ENCODE assay signal across 19 mouse cellular contexts in the genomic region with DNA sequence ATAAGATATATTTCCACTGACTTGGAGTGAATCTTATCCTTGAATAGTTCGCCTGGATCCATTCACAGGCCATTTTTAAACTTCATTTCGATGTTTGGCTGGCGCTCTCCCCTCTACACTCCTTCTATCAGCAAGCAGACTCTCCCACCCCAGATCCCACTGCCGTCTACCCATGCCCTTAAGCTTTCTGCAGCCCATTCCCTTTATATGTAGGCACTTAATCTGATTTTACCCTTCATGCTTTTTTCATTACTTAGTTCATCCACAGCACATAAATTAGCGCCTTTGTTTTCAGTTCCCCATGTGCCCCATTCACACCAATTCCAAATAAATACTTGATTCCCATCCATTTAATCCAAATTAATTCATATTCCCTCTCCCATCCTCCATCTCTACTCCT. TPM values are rescaled to one million over a fixed set of nuclear protein-coding genes. Genes with fewer than 3 reads are reported as not detected.
DNase-seq lines count a peak whose midpoint lies in the region; ATAC-seq lines count a peak whose summit lies in the region.
"Had no signal": no experiment of that assay in that cellular context is flagged by ENCODE, and none has a peak within 500 bp of the region (broad histone marks: within the 10 kb centered on the region; RNA-seq: fewer than 3 reads in every experiment).

No protein-coding gene starts in this region.

- peak overlapping the region; percentile 37; the same call in 1 of the 2 replicates for H3K27ac ChIP-seq in forebrain, embryonic 13.5 days
- no peak overlapping the region for H3K27ac ChIP-seq in forebrain, embryonic 11.5 days (ENCODE audit: low read depth, low read length)
- peak overlapping the region; percentile 45; the same call in 1 of the 2 replicates for H3K27ac ChIP-seq in midbrain, embryonic 15.5 days
- no peak overlapping the region for H3K27ac ChIP-seq in midbrain, embryonic 10.5 days (replicated peaks)
- H3K27ac ChIP-seq in forebrain, embryonic 16.5 days (ENCODE audit: low read length), result no peak overlapping the region
- H3K27ac ChIP-seq: embryonic facial prominence, embryonic 15.5 days; gastrocnemius, adult 2 months; hindbrain, embryonic 10.5 days; hindbrain, embryonic 14.5 days had no signal

- no peak for DNase-seq in forebrain, embryonic 11.5 days (ENCODE audit: low spot score)
- DNase-seq in midbrain, embryonic 10.5 days (ENCODE audit: low spot score), result no peak
- no peak for DNase-seq in adrenal gland, postnatal 10 days
- DNase-seq in thymus, postnatal 25 days, result no peak
- DNase-seq: adrenal gland, postnatal 25 days; cerebellum, adult 11 months; cerebellum, adult 8-10 months; cerebellum, postnatal 14 days; embryo, embryonic 11 days; gastrocnemius, adult 2 months; gastrocnemius, postnatal 25 days had no signal

- no peaks in the 10 kb centered on the region for H3K27me3 ChIP-seq in forebrain, embryonic 13.5 days
- H3K27me3 ChIP-seq in forebrain, embryonic 11.5 days (ENCODE audit: control insufficient read depth, insufficient read depth, low read length), result no peaks in the 10 kb centered on the region
- no peaks in the 10 kb centered on the region for H3K27me3 ChIP-seq in midbrain, embryonic 15.5 days (replicated peaks)
- H3K27me3 ChIP-seq in midbrain, embryonic 10.5 days (ENCODE audit: low read depth, poor library complexity, severe bottlenecking), result no peaks in the 10 kb centered on the region
- no peaks in the 10 kb centered on the region for H3K27me3 ChIP-seq in forebrain, embryonic 16.5 days (replicated peaks; ENCODE audit: control insufficient read depth, insufficient read depth, low read length)
- H3K27me3 ChIP-seq: embryonic facial prominence, embryonic 15.5 days; heart, embryonic 12.5 days had no signal

- peak; percentile 39; the same call in 1 of the 2 replicates for ATAC-seq in forebrain, embryonic 13.5 days
- no peak for ATAC-seq in forebrain, embryonic 11.5 days (replicated peaks; ENCODE audit: low FRiP score)
- no peak for ATAC-seq in midbrain, embryonic 15.5 days (replicated peaks)
- peak; percentile 72 for ATAC-seq in forebrain, embryonic 16.5 days

- no peak overlapping the region for H3K9ac ChIP-seq in forebrain, embryonic 13.5 days
- H3K9ac ChIP-seq in forebrain, embryonic 11.5 days (ENCODE audit: low read length), result no peak overlapping the region
- H3K9ac ChIP-seq in midbrain, embryonic 15.5 days, result no peak overlapping the region
- H3K9ac ChIP-seq in forebrain, embryonic 16.5 days (replicated peaks; ENCODE audit: low read depth, low read length), result no peak overlapping the region
- H3K9ac ChIP-seq: embryonic facial prominence, embryonic 15.5 days; heart, embryonic 12.5 days; hindbrain, embryonic 14.5 days had no signal

- no peaks in the 10 kb centered on the region for H3K9me3 ChIP-seq in forebrain, embryonic 13.5 days (replicated peaks)
- H3K9me3 ChIP-seq in forebrain, embryonic 11.5 days (ENCODE audit: control insufficient read depth, low read length), result no peaks in the 10 kb centered on the region
- H3K9me3 ChIP-seq in midbrain, embryonic 15.5 days, result no peaks in the 10 kb centered on the region
- H3K9me3 ChIP-seq in midbrain, embryonic 10.5 days (replicated peaks), result no peaks in the 10 kb centered on the region
- H3K9me3 ChIP-seq in forebrain, embryonic 16.5 days (ENCODE audit: control insufficient read depth, low read length), result no peaks in the 10 kb centered on the region
- H3K9me3 ChIP-seq: embryonic facial prominence, embryonic 15.5 days; heart, embryonic 12.5 days; hindbrain, embryonic 10.5 days had no signal

- 70% methylated on average over 5 of the region's 5 CpGs for WGBS in forebrain, embryonic 13.5 days
- WGBS in forebrain, embryonic 11.5 days, result 83% methylated on average over 5 of the region's 5 CpGs
- 46% methylated on average over 5 of the region's 5 CpGs for WGBS in midbrain, embryonic 15.5 days
- 83% methylated on average over 5 of the region's 5 CpGs for WGBS in midbrain, embryonic 10.5 days
- WGBS in forebrain, embryonic 16.5 days, result 58% methylated on average over 5 of the region's 5 CpGs

- no peak overlapping the region for H3K4me3 ChIP-seq in forebrain, embryonic 13.5 days
- no peak overlapping the region for H3K4me3 ChIP-seq in forebrain, embryonic 11.5 days (ENCODE audit: low read depth, low read length)
- no peak overlapping the region for H3K4me3 ChIP-seq in midbrain, embryonic 15.5 days
- no peak overlapping the region for H3K4me3 ChIP-seq in midbrain, embryonic 10.5 days
- H3K4me3 ChIP-seq in forebrain, embryonic 16.5 days (replicated peaks; ENCODE audit: low read length), result no peak overlapping the region
- H3K4me3 ChIP-seq: embryonic facial prominence, embryonic 15.5 days; erythroblast, embryonic 14.5 days; gastrocnemius, adult 2 months; heart, embryonic 12.5 days; hindbrain, embryonic 10.5 days had no signal

- H3K36me3 ChIP-seq in forebrain, embryonic 13.5 days (ENCODE audit: poor library complexity, severe bottlenecking), result peaks cover 40% of the 10 kb centered on the region
- H3K36me3 ChIP-seq in forebrain, embryonic 11.5 days (ENCODE audit: control insufficient read depth, insufficient read depth, low read length), result no peaks in the 10 kb centered on the region
- 0 out of 2 replicates have a peak, but pooled peaks cover 17% of the 10 kb centered on the region for H3K36me3 ChIP-seq in midbrain, embryonic 15.5 days (replicated peaks)
- H3K36me3 ChIP-seq in midbrain, embryonic 10.5 days, result peaks cover 36% of the 10 kb centered on the region
- H3K36me3 ChIP-seq in forebrain, embryonic 16.5 days (ENCODE audit: control insufficient read depth, insufficient read depth), result peaks cover 9% of the 10 kb centered on the region

- no peak overlapping the region for H3K4me2 ChIP-seq in forebrain, embryonic 13.5 days
- no peak overlapping the region for H3K4me2 ChIP-seq in forebrain, embryonic 11.5 days (ENCODE audit: low read depth, low read length, severe bottlenecking)
- H3K4me2 ChIP-seq in midbrain, embryonic 15.5 days, result no peak overlapping the region
- H3K4me2 ChIP-seq in forebrain, embryonic 16.5 days (ENCODE audit: low read length), result no peak overlapping the region
- H3K4me2 ChIP-seq: embryonic facial prominence, embryonic 15.5 days; heart, embryonic 12.5 days; hindbrain, embryonic 14.5 days had no signal

- H3K4me1 ChIP-seq in forebrain, embryonic 13.5 days, result peaks cover 42% of the 10 kb centered on the region
- H3K4me1 ChIP-seq in forebrain, embryonic 11.5 days (replicated peaks; ENCODE audit: control insufficient read depth, insufficient read depth, low read length), result no peaks in the 10 kb centered on the region
- H3K4me1 ChIP-seq in midbrain, embryonic 15.5 days, result peaks cover 53% of the 10 kb centered on the region
- peaks cover 16% of the 10 kb centered on the region for H3K4me1 ChIP-seq in midbrain, embryonic 10.5 days
- peaks cover 31% of the 10 kb centered on the region for H3K4me1 ChIP-seq in forebrain, embryonic 16.5 days (replicated peaks; ENCODE audit: control insufficient read depth, insufficient read depth, low read length)
- H3K4me1 ChIP-seq: embryonic facial prominence, embryonic 15.5 days had no signal

RNA-seq across cellular contexts. Expression of a gene that starts 48.0 kb away (rescaled TPM):
- 66.4 and 76.8 TPM in 2 replicates for polyA plus RNA-seq in forebrain, embryonic 13.5 days (2015; fragmentation: Nextera tagmentation; extraction: Ambion mirVana)
- polyA plus RNA-seq in forebrain, embryonic 11.5 days (2014; fragmentation: Nextera tagmentation; extraction: Ambion mirVana), result 24.8 and 25.3 TPM in 2 replicates
- 117 and 118 TPM in 2 replicates for polyA plus RNA-seq in midbrain, embryonic 15.5 days (2015; fragmentation: Nextera tagmentation; extraction: Ambion mirVana)
- 21.2 and 27.0 TPM in 2 replicates for polyA plus RNA-seq in midbrain, embryonic 10.5 days (2016; fragmentation: Nextera tagmentation; extraction: Ambion mirVana)
- polyA plus RNA-seq in forebrain, embryonic 16.5 days (2015; fragmentation: Nextera tagmentation; extraction: Ambion mirVana), result 131 and 137 TPM in 2 replicates
- total RNA-seq in adrenal gland, postnatal 10 days (2021), result 10 to 100 TPM; 15.9 to 21.8 TPM

Comparison
In these comparisons a context has a peak if more than half of its experiments do, and no peak if none do; other contexts are left out.
1. ATAC-seq: peak in forebrain, embryonic 13.5 days (single experiment) and forebrain, embryonic 16.5 days (single experiment); none in forebrain, embryonic 11.5 days (single experiment) and midbrain, embryonic 15.5 days (single experiment).
2. H3K27ac ChIP-seq: peak in forebrain, embryonic 13.5 days (single experiment) and midbrain, embryonic 15.5 days (single experiment); none in forebrain, embryonic 11.5 days (single experiment), midbrain, embryonic 10.5 days (single experiment) and forebrain, embryonic 16.5 days (single experiment).